Mouse (Mus musculus): ENCODE results near the gene Tbcel.

Tbcel gene

DNA sequence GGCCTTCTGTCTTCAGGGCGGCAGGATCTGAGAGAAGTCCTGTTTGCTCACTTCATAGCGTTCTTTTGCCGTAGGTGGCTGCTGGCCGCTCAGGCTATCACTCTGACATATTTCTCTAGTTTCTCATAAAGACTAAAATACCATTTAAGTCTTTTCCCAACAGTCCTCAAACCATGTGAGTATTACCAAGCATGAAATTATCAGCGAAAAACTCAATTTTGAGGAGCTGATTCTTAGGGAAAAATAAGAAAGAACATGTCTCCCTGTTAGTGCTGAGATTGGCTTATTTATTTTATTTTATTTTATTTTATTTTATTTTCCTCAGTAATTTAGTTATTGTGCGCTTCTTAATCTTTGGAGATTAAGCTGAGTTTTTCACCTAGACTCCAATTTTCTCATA is at the start of gene Tbcel:
Gene Tbcel (minus strand): TSS at position 101 of the 400 bp plus-strand sequence.
- in situ Hi-C loops (cut with MboI, MseI) = no loop called here

DNA sequence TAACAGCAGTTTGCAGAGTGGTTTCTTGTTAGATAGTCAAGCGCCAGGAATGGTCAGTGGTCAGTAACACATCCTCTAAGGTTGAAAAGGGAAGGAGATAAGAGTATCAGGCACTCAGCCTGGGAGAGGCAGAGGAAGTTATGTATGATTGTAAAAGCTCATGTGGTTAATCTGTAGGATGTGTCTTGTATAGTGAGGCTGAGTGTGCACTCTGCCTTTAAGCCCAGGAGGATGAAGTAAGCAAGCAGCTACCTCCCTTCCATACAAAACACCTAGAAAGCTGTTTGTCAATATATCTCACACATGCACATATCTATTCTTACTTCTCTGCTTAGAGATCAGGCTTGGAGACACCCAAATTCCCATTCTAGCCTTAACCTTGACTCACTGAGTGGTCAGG is 47.6 kb upstream of the Tbcel start:
- in situ Hi-C loops (cut with MboI, MseI) = no loop called here

DNA sequence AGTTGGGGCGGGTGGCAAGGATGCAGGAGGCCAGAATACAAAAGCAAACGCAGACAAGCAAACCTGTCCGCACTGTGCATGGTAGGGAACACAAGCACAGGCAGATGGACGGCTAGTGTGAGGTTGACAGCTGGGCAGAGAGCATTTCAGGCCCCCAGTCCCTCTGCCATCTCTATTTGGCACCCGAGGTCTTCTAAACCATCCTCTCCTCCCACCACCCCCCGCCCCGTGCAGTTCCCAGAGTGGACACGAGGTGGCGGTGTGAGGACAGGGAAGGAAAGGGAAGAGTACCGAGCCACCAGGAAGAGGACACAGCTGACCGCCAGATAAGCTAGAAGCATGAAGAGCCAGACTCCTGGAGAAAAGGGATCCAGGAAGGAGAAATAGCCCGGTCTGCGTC is 42.5 kb upstream of the Tbcel start:
- in situ Hi-C loops (cut with MboI, MseI) = no loop called here

DNA sequence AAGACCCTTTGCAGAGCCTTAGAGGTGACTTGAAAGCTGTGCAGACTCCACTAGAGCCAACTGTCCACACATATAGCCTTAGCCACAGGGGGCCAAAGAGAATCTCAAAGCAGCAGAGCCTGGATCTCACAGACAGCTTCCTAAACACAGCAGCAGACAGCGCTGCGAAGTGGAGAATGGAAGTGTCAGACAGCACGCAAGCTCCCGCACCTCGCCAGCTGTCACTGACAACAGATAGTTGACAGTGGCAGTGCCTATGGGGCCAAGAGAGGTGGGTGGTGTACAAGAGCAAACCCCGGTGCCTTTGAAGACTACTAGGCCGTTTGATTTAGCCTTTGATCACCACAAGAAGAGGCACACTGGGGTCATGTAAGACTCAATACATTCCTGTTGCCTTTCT is 41.4 kb upstream of the Tbcel start:
- in situ Hi-C loops (cut with MboI, MseI) = loop anchor here (5.0 kb wide), 1 partner anchor 393 kb away; the partner anchor contains the start of gene Grik4

DNA sequence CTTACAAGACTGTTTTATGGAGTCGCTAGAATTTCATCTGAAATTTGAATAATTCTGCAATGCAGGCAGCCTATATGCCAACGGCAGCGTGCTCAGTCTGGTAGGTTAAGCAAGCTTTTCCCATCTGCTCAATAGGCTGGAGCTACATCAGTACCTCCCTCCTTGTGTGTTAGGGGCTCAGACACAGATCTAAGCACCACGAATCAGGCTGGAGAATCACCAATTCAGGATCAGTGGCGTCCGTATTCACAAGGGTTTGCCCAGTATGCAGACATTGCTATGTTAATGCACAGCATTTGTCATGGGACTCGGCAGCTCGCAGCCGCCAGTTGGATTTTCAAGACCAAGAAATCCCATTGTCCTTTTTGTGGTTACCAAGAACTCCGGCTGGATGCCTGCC is 36.9 kb upstream of the Tbcel start:
- in situ Hi-C loops (cut with MboI, MseI) = loop anchor here (5.0 kb wide), 1 partner anchor 93 kb away; no protein-coding TSS in a partner anchor

DNA sequence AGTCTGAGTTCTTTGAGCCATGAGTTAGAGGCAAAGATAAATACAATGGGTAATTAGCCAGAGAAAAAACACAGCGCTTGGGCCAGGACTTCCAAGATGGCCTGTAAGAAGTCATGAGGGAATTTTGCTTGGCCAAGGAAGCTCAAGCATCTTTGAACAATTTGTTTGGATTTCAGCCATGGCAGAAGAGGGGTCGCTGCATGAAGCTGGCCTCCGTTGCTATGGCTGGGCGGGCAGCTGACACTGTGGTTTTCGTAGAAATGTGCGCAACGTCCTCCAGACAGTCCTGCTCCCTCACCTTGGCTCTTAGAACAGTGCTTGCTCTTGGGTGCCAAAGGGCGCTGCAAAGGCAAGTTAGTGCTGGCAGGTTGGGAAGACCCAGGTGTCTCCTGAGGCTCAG is 25.9 kb upstream of the Tbcel start:
- in situ Hi-C loops (cut with MboI, MseI) = no loop called here

DNA sequence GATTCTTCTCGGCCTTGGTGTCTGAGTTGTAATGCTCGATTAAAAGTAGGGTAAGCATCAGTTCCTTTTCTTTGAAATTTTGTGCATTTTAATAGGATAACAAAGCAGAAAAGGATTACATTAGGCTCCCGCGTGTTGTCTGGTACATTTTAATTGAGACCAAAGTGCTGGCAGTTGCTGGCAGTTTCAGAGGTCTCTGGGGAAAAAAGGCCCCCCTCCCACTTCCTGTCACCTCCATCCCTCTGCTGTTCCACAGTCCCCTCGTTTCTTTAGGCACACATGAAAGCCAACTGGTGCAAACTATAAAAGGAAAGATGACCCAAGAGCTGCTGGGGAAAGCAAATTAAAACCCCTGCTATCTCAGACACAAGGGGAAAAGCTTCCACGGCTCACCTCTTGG is 25.4 kb upstream of the Tbcel start:
- in situ Hi-C loops (cut with MboI, MseI) = no loop called here

DNA sequence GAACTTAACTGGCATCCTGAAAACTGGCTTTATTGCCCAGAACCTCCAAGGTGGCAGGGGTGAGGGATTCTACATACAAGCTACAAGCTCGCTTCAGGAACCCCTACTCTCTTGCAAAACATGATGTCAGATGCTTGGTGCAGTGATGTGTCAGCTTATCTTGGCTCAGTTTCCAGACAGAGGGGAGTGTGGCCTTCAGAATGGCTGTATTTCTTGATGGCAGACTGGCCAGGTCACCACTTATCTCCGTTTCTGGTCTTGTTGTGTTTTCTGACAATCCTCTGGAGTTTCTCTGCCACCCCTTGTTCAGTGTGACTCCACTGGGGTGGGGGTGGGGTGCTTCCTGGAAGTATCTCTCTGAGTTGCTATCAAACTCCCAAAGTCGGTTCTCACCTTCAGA is 24.3 kb upstream of the Tbcel start:
- in situ Hi-C loops (cut with MboI, MseI) = no loop called here

DNA sequence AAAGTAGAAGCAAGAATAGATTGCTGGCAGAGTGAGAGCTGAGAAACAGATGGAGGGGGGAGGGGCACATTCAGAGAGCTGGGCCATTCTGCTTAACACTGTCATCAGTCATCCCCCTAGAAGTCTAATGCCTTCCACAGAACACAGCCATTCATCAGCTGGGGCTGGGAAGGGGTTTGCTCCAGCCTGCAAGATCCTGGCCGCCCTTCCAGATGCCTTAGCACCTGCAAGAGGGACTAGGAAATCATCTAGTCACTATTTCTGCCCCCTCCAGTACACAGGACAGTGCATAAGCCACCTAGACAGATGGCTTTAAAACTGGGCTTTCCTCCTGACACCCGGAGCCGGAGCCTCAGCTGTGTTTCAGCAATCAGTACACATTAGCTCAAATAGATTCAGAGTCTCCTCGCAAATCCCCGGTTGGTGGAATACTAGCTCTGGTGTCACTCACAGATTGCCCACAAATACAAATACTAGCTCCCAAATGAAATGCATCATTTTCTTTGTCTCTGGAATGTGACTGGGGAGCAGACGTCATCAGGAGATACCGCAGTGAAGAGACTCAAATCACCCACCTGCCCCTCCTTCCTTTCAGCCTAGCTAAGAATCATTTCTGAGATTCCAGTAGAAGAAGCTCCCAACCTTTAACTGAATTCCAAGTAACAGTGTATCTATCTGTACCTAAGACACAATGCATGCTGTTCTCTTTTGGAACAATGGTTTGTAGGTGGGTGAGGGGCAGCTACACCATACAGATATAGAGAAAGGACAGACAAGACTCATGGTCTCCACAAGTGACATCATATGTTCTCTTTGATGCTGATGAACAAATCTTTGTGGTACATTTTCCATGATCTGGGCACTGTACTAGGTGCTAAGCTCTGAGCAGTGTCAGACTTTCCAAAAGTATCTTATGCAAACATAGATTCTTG is 22.9 kb upstream of the Tbcel start:
- in situ Hi-C loops (cut with MboI, MseI) = no loop called here

DNA sequence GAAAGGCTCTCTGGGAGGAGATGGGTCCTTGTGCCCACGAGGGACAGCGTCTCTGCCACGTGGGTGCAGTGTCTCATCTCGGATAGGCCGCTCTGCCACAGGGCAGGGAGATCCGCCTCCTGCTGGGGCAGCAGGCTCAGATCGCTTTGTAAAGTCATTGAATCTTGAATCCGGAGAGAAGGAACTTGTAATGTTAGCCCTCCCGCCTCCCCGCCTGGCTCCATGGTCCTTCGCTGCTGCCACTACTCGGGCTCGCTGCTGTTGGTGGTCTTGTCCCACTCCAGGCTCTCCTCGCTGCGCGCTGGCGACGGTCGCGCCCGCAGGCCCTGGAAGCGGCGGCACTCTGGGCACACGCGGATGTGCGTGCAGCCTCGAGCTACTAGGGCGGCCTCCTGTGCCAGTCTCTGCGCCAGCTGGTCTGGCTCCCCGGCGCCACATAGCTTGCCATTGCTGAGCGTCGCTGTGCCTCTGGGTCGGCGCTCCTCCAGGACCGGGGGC is 13.0 kb upstream of the Tbcel start:
- in situ Hi-C loops (cut with MboI, MseI) = no loop called here

DNA sequence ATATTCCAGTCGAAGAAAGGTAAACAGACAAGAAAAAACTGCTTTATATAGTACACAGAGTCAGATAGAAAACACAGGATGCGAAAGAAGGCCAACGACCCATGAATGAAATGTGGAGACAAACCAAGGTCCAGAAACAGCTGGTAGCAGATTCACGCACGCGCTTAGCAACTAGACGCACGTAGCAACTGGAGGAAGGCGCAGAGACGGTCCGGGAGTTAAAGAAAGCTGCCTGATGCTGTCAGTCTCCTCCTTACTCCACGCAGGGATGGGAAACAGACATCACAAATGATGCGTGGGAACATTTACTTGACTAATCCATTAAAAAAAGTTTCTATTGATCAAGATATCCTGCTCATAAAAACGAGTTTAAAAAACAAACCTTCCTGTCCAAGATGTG is 10.6 kb upstream of the Tbcel start:
- in situ Hi-C loops (cut with MboI, MseI) = no loop called here

DNA sequence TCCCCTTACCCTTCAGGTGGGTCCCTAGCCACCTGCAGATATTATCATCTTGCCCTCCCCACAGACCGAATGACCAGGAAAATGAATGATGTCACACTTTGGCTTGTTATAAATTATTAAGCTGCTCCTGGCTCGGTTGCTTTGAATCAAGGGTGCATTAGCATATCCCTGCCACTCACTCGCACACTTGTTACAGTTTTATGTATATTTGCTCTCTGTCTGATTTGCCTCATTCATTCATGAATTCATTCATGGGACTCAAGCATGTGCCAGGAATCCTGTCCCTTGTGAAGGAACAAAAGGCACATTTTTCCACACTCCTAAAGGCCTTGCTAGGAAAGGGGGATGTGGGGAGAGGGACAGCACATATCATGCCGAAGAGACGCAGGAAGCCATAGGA is 5.5 kb upstream of the Tbcel start:
- in situ Hi-C loops (cut with MboI, MseI) = no loop called here

DNA sequence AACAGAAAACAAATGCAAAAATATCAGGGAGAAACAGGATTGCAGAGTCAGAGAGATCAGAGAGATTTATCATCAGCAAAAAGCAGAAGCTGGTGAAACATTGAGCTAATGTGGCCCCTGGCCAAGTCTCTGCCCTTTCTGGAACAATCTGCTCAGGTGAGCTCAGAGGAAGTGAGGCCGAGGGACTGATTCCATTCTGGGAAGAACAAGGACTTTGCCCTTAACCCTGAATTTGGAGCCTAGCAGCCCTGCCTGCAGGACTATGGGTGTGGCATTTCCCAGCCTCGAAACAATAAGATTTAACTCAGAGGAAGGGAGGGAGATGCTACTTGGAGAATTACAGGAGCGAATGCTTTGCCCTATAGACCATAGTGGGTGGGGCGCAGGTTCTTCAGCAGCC is 4.7 kb upstream of the Tbcel start:
- in situ Hi-C loops (cut with MboI, MseI) = no loop called here

DNA sequence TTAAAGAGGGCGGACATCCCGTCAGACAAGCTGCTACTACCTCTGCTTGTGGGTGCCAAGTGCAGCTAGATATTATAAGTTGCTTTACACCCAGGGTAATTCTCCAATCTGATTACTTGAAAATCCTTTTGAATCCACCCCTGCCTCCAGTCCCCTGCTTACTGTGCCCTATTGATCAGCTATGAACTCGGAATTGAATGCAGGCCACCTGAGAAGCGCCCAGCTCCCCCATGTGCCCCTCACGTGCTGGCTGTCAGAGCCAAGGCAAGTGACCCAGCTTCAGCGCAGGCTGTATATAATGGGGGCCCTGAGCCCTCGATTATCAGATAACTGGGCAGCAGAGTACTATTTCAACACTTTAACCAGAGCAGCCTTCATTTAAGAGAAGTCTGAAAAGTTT is 626 bp upstream of the Tbcel start:
- in situ Hi-C loops (cut with MboI, MseI) = no loop called here

DNA sequence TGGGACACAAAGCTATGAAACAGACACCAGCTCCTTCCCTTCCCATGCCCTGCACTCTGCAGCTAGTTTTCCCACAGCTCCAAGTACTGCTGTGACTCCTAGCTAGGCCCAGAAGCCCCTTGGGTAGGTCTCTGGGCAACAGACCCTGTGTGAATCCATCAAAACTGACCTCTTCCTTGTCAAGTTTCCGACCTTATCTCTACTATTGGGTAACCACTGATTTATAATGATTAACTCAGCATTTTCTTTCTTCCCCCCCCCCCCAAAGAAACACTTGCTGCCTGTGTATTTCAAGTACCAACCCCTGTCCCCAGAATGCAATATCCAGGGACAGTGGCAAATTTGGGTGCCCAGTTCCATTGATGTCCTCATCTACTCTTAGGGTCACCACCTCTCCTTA is 587 bp downstream of the Tbcel start:
- in situ Hi-C loops (cut with MboI, MseI) = no loop called here

DNA sequence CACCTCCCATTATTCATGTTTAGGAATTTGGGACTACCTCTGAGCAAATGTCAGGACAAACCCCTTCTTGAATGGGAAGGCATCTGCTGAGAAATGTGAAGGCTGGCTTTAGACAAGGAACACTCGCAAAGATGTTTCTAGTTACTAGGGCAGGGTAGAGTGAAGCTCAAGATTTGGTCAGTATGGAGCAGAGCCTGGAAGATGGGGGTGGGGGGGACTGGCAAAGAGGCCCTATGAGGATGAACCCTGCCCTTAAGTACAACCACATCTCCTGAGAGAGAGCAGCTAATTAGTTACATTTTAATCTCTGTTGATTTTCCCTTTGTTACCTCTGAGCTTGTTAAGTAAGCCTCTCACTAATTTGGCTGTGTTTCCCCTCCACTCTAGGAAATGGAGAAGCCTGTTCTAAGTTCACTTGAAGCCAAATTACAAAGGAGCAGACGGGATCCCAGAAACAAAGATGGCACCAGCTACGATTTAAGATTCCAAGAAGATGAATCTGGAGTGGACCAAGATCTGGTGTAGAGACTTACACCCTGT is 2.6 kb downstream of the Tbcel start:
- in situ Hi-C loops (cut with MboI, MseI) = no loop called here

DNA sequence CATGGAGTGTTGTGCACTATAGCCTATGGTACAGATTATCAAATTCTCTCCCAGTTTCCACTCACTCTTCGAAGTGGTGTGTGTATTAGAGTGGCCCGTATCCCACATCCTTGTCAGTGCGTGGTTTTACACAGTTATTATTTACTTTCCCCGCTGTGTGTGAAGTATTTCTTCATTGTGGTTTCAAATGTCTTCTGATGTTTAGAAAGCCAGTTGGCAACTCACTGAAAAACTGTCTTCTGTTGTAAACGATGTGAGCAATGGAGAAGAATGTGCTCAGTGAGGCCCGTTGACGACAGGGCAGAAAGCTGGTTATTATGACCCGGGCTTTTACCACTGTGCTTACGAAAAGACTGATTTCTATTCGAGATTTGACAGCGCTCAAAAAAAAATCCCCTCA is 3.0 kb downstream of the Tbcel start:
- in situ Hi-C loops (cut with MboI, MseI) = no loop called here

DNA sequence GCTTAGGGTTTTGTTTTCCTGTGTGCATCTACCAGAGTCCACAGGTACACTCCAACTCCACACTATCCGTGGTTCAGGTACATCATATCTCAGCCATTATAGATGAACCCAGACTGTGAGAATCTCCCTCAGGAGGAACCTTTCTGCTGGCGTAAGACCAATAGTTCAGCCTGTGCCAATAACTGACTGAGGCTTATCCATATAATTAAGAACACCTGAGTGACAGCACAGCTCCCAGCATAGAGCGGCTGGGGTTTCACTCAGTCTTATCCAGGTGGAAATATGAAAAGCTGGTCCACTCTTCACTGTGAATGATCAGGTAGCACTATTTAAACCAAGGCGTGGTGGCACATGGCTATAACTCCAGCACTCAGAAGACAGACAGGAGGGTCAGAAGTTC is 3.9 kb downstream of the Tbcel start:
- in situ Hi-C loops (cut with MboI, MseI) = no loop called here

DNA sequence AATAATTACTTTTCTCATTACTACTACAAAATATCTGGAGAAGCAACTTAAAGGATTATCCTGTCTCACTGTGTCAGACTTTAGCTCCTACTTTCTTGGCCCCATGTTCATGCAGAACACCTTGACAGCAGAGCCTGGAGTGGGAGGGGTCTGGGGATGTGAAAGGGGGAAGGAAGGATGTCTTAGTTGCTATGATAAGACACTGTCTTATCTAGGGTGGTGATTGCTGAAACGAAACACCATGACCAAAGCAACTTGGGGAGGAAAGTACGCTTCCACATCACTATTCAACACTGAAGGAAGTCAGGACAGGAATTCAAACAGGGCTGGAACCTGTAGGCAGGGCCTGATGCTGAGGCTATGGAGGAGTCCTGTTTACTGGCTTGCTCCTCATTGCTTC is 11.3 kb downstream of the Tbcel start:
- in situ Hi-C loops (cut with MboI, MseI) = no loop called here

DNA sequence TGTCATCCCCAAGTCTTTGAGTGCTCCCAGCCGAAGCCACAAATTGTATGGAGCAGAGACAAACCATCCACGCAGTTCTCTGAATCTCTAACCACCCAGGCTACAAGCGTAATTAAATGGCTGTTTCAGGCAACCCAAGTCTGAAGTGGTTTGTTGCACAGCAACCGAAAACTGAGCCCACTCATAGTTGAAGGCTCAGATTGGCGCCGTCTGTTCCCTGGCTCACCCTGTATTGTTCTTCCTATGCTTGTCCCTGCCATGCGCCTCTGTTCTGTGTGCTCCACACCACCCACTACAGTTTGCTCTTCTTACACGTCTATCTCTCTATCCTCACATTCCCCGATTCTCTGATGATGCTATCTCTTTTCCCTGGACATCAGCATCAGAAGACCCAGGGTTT is 15.8 kb downstream of the Tbcel start:
- in situ Hi-C loops (cut with MboI, MseI) = no loop called here

DNA sequence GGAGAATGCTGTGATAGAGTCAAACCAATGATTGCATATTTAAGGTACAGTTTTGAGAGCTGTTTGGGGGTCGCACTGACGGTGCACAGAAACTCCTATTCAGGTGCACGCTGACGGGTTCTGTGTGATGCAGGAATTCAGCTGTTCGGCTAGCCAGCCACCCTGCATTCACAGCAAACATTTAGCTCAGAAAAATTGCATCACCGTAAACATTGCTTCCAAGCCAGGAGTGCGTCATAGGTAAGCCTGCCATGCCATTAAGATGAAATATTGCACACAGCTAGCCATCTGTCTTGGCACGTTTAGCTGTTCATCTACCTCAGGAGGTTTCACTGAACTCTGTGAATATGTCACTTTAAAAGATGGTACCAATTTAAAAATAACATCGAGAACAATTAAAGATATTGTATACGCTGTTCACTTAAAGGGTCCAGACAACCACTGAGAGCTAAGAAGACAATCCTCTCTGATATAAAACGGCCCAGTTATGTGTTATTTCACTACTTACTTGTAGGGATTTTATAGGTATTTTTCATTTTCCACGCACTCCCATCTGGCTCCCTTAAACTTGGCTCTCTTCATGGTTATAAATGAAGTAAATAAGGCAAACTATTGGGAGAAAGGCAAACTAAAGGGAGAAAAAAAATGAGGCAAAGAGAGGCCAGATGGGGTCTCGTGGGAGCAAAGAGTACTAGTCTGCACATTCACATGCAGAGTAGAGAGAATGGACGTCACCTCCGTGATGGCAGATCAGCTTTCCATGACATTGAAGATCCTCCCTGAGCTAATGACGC is 16.8 kb downstream of the Tbcel start:
- in situ Hi-C loops (cut with MboI, MseI) = no loop called here

DNA sequence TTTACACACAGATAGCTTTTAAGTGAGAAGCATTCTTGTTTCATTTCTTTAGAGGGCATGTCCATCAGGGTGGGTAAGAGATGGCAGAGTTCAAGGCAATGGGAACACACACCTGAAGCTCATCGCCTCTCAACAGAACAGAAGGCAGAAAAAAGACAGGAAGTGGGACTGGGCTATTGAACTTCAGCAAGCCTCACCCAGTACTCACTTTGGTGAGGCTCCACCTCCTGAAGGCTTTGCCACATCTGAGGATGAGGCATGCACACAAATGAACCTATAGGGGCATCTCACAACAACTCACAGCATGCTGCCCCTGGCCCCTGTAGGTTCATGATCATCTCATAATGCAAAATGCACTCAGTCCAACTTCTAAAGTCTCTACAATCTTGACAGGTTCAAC is 19.5 kb downstream of the Tbcel start:
- in situ Hi-C loops (cut with MboI, MseI) = no loop called here
